Mouse (Mus musculus) adrenal gland, postnatal 4 days (tissue): Measurements from ENCODE around the gene Klra7. TPM values are rescaled to one million over a fixed set of nuclear protein-coding genes. Genes with fewer than 3 reads are reported as not detected.
"Not testable (repeated sequence)": the region's sequence is repeated elsewhere in the genome, so short reads cannot be mapped to it uniquely, and the experiment has no call there.

ENCODE experiments used
- DNase-seq, 2 experiments: peaks; one replicate each; pipeline ENCODE4 v3.0.0; 2021 to 2022; ENCODE audit warnings: low spot score in 2 of 2, mixed read lengths in 2 of 2
- long read RNA-seq, 2 experiments: library from polyadenylated mRNA; stranded (forward); transcript quantifications; one replicate each; pipeline ENCODE4 v2.0.0; 2021
- total RNA-seq, 2 experiments: library from RNA; stranded (reverse); gene quantifications; 2 replicates each; pipeline ENCODE4 v1.2.3; 2021

Gene Klra7
- total RNA-seq, result not detected
- long read RNA-seq, experiment 1, result 0 reads
- long read RNA-seq, experiment 2, result 0 reads

DNA sequence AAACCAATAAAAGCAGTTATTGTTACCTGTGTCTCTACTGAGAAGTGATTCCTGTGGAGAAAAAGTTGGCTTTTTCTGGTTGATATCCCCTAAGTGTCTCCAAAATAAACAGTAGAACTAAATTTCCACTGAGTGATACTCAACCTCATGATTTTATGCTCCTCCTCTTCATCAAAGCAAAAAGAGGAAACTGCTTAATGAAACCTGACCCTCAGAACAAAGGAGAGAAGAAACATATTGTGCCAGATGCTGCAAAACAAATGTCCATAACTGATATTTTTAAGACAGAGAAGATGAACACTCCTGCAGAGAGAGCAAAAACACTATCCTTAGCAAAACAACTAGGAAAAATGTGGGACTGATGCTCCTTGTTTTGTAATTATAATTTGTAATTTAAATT, at the start of gene Klra7:
Gene Klra7 (minus strand): TSS at position 101 of the 400 bp plus-strand sequence.
- DNase-seq, result no peak

DNA sequence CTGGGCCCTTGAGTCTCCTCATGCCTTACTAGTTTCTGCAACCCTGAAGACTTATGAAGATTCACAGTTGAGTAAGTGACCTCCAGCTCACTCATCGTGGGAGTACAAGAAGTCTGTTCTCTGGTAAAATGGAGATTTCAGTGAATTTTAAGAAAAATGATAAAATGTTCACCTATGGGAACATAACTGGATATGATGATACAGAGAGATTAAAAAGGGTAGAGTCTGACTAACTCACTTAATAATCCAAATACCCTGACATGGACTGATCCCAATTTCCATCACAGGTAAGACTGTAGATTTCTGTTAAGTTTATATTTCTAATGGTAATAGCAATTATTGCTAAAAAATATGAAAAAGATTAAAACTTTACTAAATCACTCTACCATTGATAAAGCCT, 48.7 kb upstream of the Klra7 start, which contains the start of gene Klra10:
Gene Klra10 (minus strand): TSS at position 101 of the 400 bp plus-strand sequence.
- DNase-seq, result not testable (repeated sequence)

DNA sequence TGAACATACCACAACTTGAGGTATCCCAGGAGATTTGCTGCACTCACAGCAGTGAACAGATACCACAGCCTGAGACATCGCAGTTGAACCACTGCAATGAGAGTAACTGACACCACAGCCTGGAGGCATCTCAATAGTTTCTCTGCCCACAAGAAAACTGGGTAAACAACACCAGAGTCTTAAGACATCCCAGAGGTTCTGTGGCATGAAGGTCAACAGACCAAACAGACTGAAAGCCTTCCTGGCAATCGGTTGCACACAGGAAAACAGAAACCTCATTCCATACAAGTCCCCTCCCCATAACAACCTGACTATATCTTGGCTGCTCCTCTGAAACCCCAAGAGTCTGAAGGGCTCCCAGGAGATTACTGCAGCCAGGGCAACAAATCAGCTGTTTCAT, 22.2 kb upstream of the Klra7 start:
- DNase-seq, result no peak

DNA sequence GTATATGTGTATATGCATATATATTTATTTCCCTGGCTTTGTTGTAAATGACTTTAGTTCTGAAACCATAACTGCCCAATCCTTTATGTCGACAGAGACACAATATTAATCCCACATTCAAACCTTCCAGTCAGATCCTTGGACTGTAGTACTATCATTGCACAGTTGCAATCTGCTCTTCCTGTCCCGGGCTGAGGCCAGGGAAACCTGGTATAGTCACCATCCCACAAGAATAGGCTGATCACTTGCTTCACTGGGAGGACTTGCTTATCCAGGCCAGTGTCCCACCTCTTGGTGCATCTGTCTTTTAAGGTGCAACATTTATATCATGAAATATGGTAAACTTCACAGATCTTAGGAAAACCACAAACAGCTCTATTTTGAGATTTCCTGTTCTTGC, 4.4 kb upstream of the Klra7 start:
- no peak for DNase-seq

DNA sequence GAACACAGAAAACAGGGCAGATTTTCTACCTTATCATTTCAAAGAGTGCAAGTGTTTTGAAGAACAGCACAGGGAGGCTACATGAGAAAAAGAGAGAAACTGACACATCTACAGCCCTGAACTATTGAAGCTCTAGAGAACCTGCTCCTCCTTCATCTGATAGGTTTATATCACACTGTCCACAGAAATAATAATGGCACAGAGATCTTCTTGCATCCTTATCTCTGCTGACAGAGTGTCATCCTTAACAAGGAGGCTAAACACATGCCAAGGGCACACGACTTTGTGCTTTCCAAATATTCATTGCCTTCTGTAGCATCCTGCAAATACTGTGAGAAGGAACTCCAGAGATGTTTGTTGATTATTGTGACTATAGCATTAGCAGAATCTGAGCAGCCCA, 3.5 kb upstream of the Klra7 start:
- no peak for DNase-seq

DNA sequence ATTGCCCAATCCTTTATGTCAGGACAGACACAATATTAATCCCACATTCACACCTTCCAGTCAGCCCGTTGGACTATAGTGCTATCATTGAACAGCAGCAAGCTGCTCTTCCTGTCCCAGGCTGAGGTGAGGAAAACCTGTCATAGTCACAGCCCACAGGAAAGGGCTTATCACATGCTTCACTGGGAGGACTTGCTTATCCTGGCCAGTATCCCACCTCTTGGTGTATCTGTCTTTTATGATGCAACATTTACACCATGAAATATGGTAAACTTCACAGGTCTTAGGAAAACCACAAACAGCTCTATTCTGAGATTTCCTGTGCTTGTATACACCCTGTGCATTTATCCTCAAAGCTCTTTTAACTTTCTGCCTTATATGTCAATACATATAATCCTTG, 35.7 kb downstream of the Klra7 start:
- not testable (repeated sequence) for DNase-seq

DNA sequence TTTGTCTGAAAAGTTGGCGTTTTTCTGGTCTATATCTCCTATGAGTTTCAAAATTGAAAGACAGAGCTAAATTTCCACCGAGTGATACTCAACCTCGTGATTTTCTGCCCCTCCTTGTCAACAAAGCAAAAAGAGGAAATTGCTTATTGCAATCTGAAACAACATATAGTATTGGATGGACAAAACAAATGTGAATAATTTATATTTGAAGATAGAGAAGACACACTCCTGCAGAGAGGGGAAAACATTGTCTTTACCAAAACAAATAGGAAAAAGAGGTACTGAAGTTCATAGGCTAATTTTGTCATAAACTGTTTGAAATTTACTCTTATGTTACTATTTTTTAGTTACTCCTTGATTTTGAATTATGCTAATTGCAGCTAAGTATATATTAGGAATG, 40.1 kb downstream of the Klra7 start, which contains the start of gene Klra9:
Gene Klra9 (minus strand): TSS at position 101 of the 400 bp plus-strand sequence.
- DNase-seq, result not testable (repeated sequence)

Other genes with a start within 250 kb of the Klra7 start
- not detected for gene Klra6, start 206.4 kb downstream of the Klra7 start, total RNA-seq
- not detected for gene Klra4, start 166.1 kb downstream of the Klra7 start, total RNA-seq
- gene Klra8, start 103.4 kb downstream of the Klra7 start, total RNA-seq, result not detected
- gene Klra9, start 40.2 kb downstream of the Klra7 start, total RNA-seq, result not detected
- gene Klra10, start 48.6 kb upstream of the Klra7 start, total RNA-seq, result not detected
- not detected for gene Klra3, start 104.3 kb upstream of the Klra7 start, total RNA-seq
- gene Klra1, start 153.6 kb upstream of the Klra7 start, total RNA-seq, result not detected